In the genomic region with DNA sequence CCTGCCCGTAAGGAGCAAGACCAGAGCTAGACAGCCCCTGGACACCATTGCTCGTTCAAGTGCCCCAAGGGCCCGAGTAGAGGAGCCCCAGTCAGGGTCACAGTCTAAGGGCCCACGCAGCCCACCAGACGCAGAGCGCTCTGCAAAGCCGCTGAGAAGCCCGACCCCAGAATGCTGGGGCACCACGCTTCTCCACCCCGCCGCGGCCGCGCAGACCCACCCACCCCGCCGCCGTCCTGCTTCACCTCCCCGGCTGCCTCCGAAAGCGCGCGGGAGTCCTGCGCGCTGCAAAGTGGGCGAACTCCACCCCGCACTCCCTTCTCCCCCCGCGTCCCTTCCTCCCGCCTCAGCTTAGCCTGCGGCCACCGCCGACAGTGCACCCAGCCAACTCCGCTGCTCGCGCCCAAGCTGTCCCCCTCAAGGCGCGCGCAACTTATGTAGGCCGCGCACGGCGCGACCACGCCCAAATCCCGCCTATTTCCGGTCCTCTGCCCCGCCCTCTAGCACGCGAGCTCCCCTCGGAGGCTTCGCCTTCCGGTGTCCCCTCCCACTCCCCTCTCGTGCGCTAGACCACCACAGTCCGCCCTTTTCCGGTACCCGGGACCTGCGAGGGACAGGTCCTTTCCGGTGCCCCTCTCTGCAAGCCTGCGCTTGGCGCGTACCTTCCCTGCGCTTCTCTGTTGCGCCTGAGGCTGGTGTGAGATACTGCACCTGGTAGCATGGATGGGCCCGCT, we compare ENCODE assay signal across 1 mouse cellular context.
TF ChIP-seq lines count a peak whose summit lies in the region.

A gene (minus strand): TSS at position 465 of the 734 bp plus-strand sequence.

TF ChIP-seq in CH12.LX, 34 proteins besides CTCF, POLR2A, EP300 and RAD21 (continued from another document):
- TF ChIP-seq ZKSCAN1 (IDR thresholded peaks at IDR 0.05; ENCODE audit: borderline replicate concordance, low read depth, low read length) = no peak
- no peak; the same call in 1 of the 2 replicates for TF ChIP-seq SIN3A (IDR thresholded peaks at IDR 0.05; ENCODE audit: low read length)
- no peak for TF ChIP-seq MAZ (IDR thresholded peaks at IDR 0.05; ENCODE audit: low read depth, low read length)
- peak; percentile 44 for TF ChIP-seq ETS1 (conservative IDR thresholded peaks at IDR 0.05; ENCODE audit: low read depth, low read length)
- TF ChIP-seq BHLHE40 (IDR thresholded peaks at IDR 0.05; ENCODE audit: low read depth, low read length) = peak; percentile 97
- peak; percentile 31; the same call in 1 of the 2 replicates for TF ChIP-seq MXI1 (IDR thresholded peaks at IDR 0.05; ENCODE audit: low read depth, low read length)
- TF ChIP-seq CHD2 (IDR thresholded peaks at IDR 0.05; ENCODE audit: low read length) = no peak
- no peak for TF ChIP-seq SMC3 (IDR thresholded peaks at IDR 0.05; ENCODE audit: low read depth, low read length)
- TF ChIP-seq MAFK (IDR thresholded peaks at IDR 0.05; ENCODE audit: insufficient replicate concordance, low read length) = no peak
- TF ChIP-seq JUND (conservative IDR thresholded peaks at IDR 0.05; ENCODE audit: low read depth, low read length) = no peak
- no peak for TF ChIP-seq TCF12 (IDR thresholded peaks at IDR 0.05; ENCODE audit: low read depth, low read length)
- TF ChIP-seq NRF1 (IDR thresholded peaks at IDR 0.05; ENCODE audit: low read depth, low read length) = peak; percentile 55
- TF ChIP-seq CHD1 (IDR thresholded peaks at IDR 0.05; ENCODE audit: low read depth, low read length) = no peak
- no peak for TF ChIP-seq POLR2AphosphoS2 (IDR thresholded peaks at IDR 0.05; ENCODE audit: low read depth, low read length)
- peak; percentile 93 for TF ChIP-seq TBP (conservative IDR thresholded peaks at IDR 0.05; ENCODE audit: low read depth, low read length)
- no peak; the same call in 1 of the 2 replicates for TF ChIP-seq IRF4 (IDR thresholded peaks at IDR 0.05; ENCODE audit: low read depth, low read length)
- TF ChIP-seq MAX (IDR thresholded peaks at IDR 0.05; ENCODE audit: low read length) = peak; percentile 52; the same call in 1 of the 2 replicates
- no peak for TF ChIP-seq JUN (IDR thresholded peaks at IDR 0.05; ENCODE audit: insufficient read depth, low read depth, low read length)
- TF ChIP-seq E2F4 (IDR thresholded peaks at IDR 0.05; ENCODE audit: insufficient replicate concordance, low read depth, low read length) = no peak
- TF ChIP-seq MEF2A (IDR thresholded peaks at IDR 0.05; ENCODE audit: borderline replicate concordance, low read depth, low read length) = no peak; the same call in 1 of the 2 replicates
- no peak for TF ChIP-seq ZC3H11A (IDR thresholded peaks at IDR 0.05; ENCODE audit: low read depth, low read length)
- TF ChIP-seq MYC (IDR thresholded peaks at IDR 0.05; ENCODE audit: low read depth, low read length) = no peak
- TF ChIP-seq ZMIZ1 (IDR thresholded peaks at IDR 0.05; ENCODE audit: low read depth, low read length) = peak; percentile 89
- no peak for TF ChIP-seq PAX5 (IDR thresholded peaks at IDR 0.05; ENCODE audit: low read length)
- TF ChIP-seq ELF1 (IDR thresholded peaks at IDR 0.05; ENCODE audit: low read depth, low read length) = peak; percentile 85
- TF ChIP-seq GABPA (IDR thresholded peaks at IDR 0.05; ENCODE audit: insufficient replicate concordance, low read depth, low read length) = no peak
- TF ChIP-seq HCFC1 (IDR thresholded peaks at IDR 0.05; ENCODE audit: low read depth, low read length) = peak; percentile 44; the same call in 1 of the 2 replicates
- TF ChIP-seq RCOR1 (conservative IDR thresholded peaks at IDR 0.05; ENCODE audit: low read depth, low read length) = no peak
- peak; percentile 82 for TF ChIP-seq NELFE (IDR thresholded peaks at IDR 0.05; ENCODE audit: low read depth, low read length)
